Mouse (Mus musculus) limb, embryonic 11.5 days (tissue): ENCODE measurements around the gene Kng1. TPM values are rescaled to one million over a fixed set of nuclear protein-coding genes. Genes with fewer than 3 reads are reported as not detected.
"Not testable (repeated sequence)": the region's sequence is repeated elsewhere in the genome, so short reads cannot be mapped to it uniquely, and the experiment has no call there.

Experiments
- ATAC-seq: fragments of 200-750 bp; cut with Nextera tagmentation; 2 replicates; pipeline ENCODE4 v1.8.0; 2017; ENCODE audit warnings: low read depth; ENCODE audit not compliant: insufficient number of reproducible peaks, low FRiP score, low TSS enrichment
- DNase-seq: peaks from one replicate; pipeline ENCODE4 v3.0.0-alpha.2; 2015; ENCODE audit warnings: low spot score
- H3K27ac ChIP-seq: fragments of 300-500 bp; sonication (generic); replicated peaks from 2 replicates; pipeline ENCODE4 v1.5.1; 2014; ENCODE audit warnings: low read depth, mild to moderate bottlenecking, low read length
- H3K27me3 ChIP-seq: fragments of 300-500 bp; sonication (generic); 2 replicates; pipeline ENCODE4 v1.6.1; 2014; ENCODE audit warnings: mild to moderate bottlenecking, low read length, mixed read lengths; ENCODE audit not compliant: control insufficient read depth, insufficient read depth
- H3K36me3 ChIP-seq: fragments of 300-500 bp; sonication (generic); 2 replicates; pipeline ENCODE4 v1.6.1; 2014; ENCODE audit warnings: mild to moderate bottlenecking, low read length, moderate library complexity, mixed read lengths; ENCODE audit not compliant: control insufficient read depth, insufficient read depth
- H3K4me1 ChIP-seq: fragments of 300-500 bp; sonication (generic); 2 replicates; pipeline ENCODE4 v1.6.1; 2014; ENCODE audit warnings: low read length, mixed read lengths; ENCODE audit not compliant: control insufficient read depth, insufficient read depth
- H3K4me2 ChIP-seq: fragments of 300-500 bp; sonication (generic); 2 replicates; pipeline ENCODE4 v1.6.1; 2014; ENCODE audit warnings: low read depth, mild to moderate bottlenecking, moderate library complexity; ENCODE audit not compliant: severe bottlenecking
- H3K4me3 ChIP-seq: fragments of 300-500 bp; sonication (generic); 2 replicates; pipeline ENCODE4 v1.5.1; 2014; ENCODE audit warnings: low read depth, low read length
- H3K9ac ChIP-seq: fragments of 300-500 bp; sonication (generic); 2 replicates; pipeline ENCODE4 v1.6.1; 2014; ENCODE audit warnings: mild to moderate bottlenecking, low read length
- H3K9me3 ChIP-seq: fragments of 300-500 bp; sonication (generic); 2 replicates; pipeline ENCODE4 v1.6.1; 2016; ENCODE audit warnings: low read length; ENCODE audit not compliant: control insufficient read depth
- WGBS: fragments of 180-500 bp; shearing (Covaris S2); extraction: QIAGEN DNeasy Blood & Tissue Kit; methylation state at CpG from one replicate; pipeline ENCODE4 v1.1.7; 2014; 5-methylcytosine and 5-hydroxymethylcytosine counted together
- polyA plus RNA-seq: library from polyadenylated mRNA; unstranded; fragments of >200 nt; fragmentation: Nextera tagmentation; extraction: Ambion mirVana; gene quantifications from 2 replicates; pipeline ENCODE4 v1.2.1, GENCODE M21; 2014

Gene Kng1
- polyA plus RNA-seq, 1 experiment from 2014 or later: 0.33 TPM

GRCm38 (mm10) chr16:23087159-23087558 is 29.5 kb downstream of the Kng1 start:
- DNase-seq, H3K9ac ChIP-seq, H3K4me1 ChIP-seq, H3K27ac ChIP-seq, H3K4me2 ChIP-seq, ATAC-seq, H3K36me3 ChIP-seq, H3K4me3 ChIP-seq, H3K27me3 ChIP-seq, H3K9me3 ChIP-seq: not testable (repeated sequence)
- WGBS: 83% methylated on average over 8 of the region's 8 CpGs

- H3K27ac ChIP-seq, H3K36me3 ChIP-seq, H3K4me2 ChIP-seq, ATAC-seq, H3K4me1 ChIP-seq, DNase-seq, H3K4me3 ChIP-seq, H3K9me3 ChIP-seq, H3K27me3 ChIP-seq, H3K9ac ChIP-seq: not testable (repeated sequence)
- WGBS: 51% methylated on average over 4 of the region's 4 CpGs
Observed at GRCm38 (mm10) chr16:23087712-23088111, 30.0 kb downstream of the Kng1 start.

GRCm38 (mm10) chr16:23088491-23088890 is 30.8 kb downstream of the Kng1 start:
- H3K27ac ChIP-seq, H3K27me3 ChIP-seq, H3K4me2 ChIP-seq, DNase-seq, H3K9me3 ChIP-seq, H3K4me3 ChIP-seq, H3K9ac ChIP-seq, ATAC-seq, H3K36me3 ChIP-seq, H3K4me1 ChIP-seq: not testable (repeated sequence)
- WGBS: 88% methylated on average over 1 of the region's 1 CpGs

- H3K27ac ChIP-seq, ATAC-seq, H3K9ac ChIP-seq, H3K27me3 ChIP-seq, H3K4me1 ChIP-seq, H3K36me3 ChIP-seq, DNase-seq, H3K4me2 ChIP-seq, H3K4me3 ChIP-seq, H3K9me3 ChIP-seq: not testable (repeated sequence)
Observed at GRCm38 (mm10) chr16:23091345-23091744, 33.7 kb downstream of the Kng1 start.

GRCm38 (mm10) chr16:23093321-23093953 is 35.8 kb downstream of the Kng1 start:
- no peaks in the 10 kb centered on the region for H3K4me1 ChIP-seq
- no peak overlapping the region for H3K9ac ChIP-seq
- no peaks in the 10 kb centered on the region for H3K36me3 ChIP-seq
- ATAC-seq (no peak), DNase-seq (no peak)
- no peak overlapping the region for H3K27ac ChIP-seq
- H3K9me3 ChIP-seq: no peaks in the 10 kb centered on the region
- H3K4me2 ChIP-seq: no peak overlapping the region
- H3K4me3 ChIP-seq: no peak overlapping the region
- 79% methylated on average over 13 of the region's 13 CpGs for WGBS
- no peaks in the 10 kb centered on the region for H3K27me3 ChIP-seq

GRCm38 (mm10) chr16:23094136-23094535 is 36.5 kb downstream of the Kng1 start:
- Histone ChIP-seq H3K27me3 (no peaks in the 10 kb centered on the region), H3K4me1 (no peaks in the 10 kb centered on the region), H3K27ac (no peak overlapping the region), H3K4me2 (no peak overlapping the region), H3K9me3 (no peaks in the 10 kb centered on the region), H3K36me3 (no peaks in the 10 kb centered on the region), H3K4me3 (no peak overlapping the region), H3K9ac (no peak overlapping the region)
- ATAC-seq: no peak
- DNase-seq: no peak
- 92% methylated on average over 6 of the region's 6 CpGs for WGBS

- not testable (repeated sequence) for H3K4me3 ChIP-seq, H3K9me3 ChIP-seq, H3K36me3 ChIP-seq, DNase-seq, H3K4me2 ChIP-seq, ATAC-seq, H3K27me3 ChIP-seq, H3K27ac ChIP-seq, H3K4me1 ChIP-seq, H3K9ac ChIP-seq
- 94% methylated on average over 5 of the region's 5 CpGs for WGBS
Observed at GRCm38 (mm10) chr16:23095581-23095980, 37.9 kb downstream of the Kng1 start.

GRCm38 (mm10) chr16:23096886-23097285 is 39.2 kb downstream of the Kng1 start:
- not testable (repeated sequence) for ATAC-seq, H3K4me1 ChIP-seq, DNase-seq, H3K36me3 ChIP-seq, H3K27me3 ChIP-seq, H3K4me3 ChIP-seq, H3K27ac ChIP-seq, H3K4me2 ChIP-seq, H3K9me3 ChIP-seq, H3K9ac ChIP-seq
- 92% methylated on average over 1 of the region's 1 CpGs for WGBS
